Mouse (Mus musculus) erythroblast, embryonic 14.5 days (primary cell): ENCODE results near the gene Rnase1.

Source experiments
- GATA1 ChIP-seq: IDR thresholded peaks from 2 replicates; pipeline ENCODE4 v1.6.1; 2012; ENCODE audit warnings: low read length, inconsistent platforms, mixed read lengths
- TAL1 ChIP-seq: IDR thresholded peaks from 3 replicates; pipeline ENCODE4 v1.6.1; 2012; ENCODE audit warnings: low read length, inconsistent platforms, mixed read lengths

GRCm38 (mm10) chr14:51098921-51099320, 47.7 kb downstream of the Rnase1 start:
- TF ChIP-seq TAL1 (no peak), GATA1 (no peak)
